Mouse (Mus musculus) intestine, postnatal 0 days (tissue): ENCODE measurements at regions not wholly inside any gene's neighbourhood (a gene's known extent, or its start where the extent isn't known, plus 50 kb on each side); places are given as distances from the start of the nearest gene placed in this dataset.

Experiments
- ATAC-seq: fragments of 200-750 bp; cut with Nextera tagmentation; 2 replicates; pipeline ENCODE4 v1.8.0; 2017; ENCODE audit warnings: mild to moderate bottlenecking, moderate TSS enrichment, moderate library complexity
- H3K27ac ChIP-seq: fragments of 300-500 bp; sonication (generic); 2 replicates; pipeline ENCODE4 v1.5.1; 2014; ENCODE audit warnings: mild to moderate bottlenecking, low read depth, low read length, moderate library complexity
- H3K27me3 ChIP-seq: fragments of 300-500 bp; sonication (generic); replicated peaks from 2 replicates; pipeline ENCODE4 v1.6.1; 2014; ENCODE audit warnings: low read length, mixed read lengths; ENCODE audit not compliant: control insufficient read depth, insufficient read depth
- H3K36me3 ChIP-seq: fragments of 300-500 bp; sonication (generic); 2 replicates; pipeline ENCODE4 v1.6.1; 2014; ENCODE audit warnings: mild to moderate bottlenecking, moderate library complexity; ENCODE audit not compliant: control insufficient read depth, insufficient read depth
- H3K4me1 ChIP-seq: fragments of 300-500 bp; sonication (generic); replicated peaks from 2 replicates; pipeline ENCODE4 v1.6.1; 2014; ENCODE audit warnings: antibody characterized with exemption, low read length, mixed read lengths; ENCODE audit not compliant: control insufficient read depth, insufficient read depth
- H3K4me2 ChIP-seq: fragments of 300-500 bp; sonication (generic); replicated peaks from 2 replicates; pipeline ENCODE4 v1.6.1; 2014; ENCODE audit warnings: low read depth, mild to moderate bottlenecking, moderate library complexity
- H3K4me3 ChIP-seq: fragments of 300-500 bp; sonication (generic); 2 replicates; pipeline ENCODE4 v1.5.1; 2014; ENCODE audit warnings: low read depth, low read length
- H3K9ac ChIP-seq: fragments of 300-500 bp; sonication (generic); 2 replicates; pipeline ENCODE4 v1.6.1; 2014; ENCODE audit warnings: mild to moderate bottlenecking, low read depth, low read length
- H3K9me3 ChIP-seq: fragments of 300-500 bp; sonication (generic); 2 replicates; pipeline ENCODE4 v1.6.1; 2016; ENCODE audit warnings: mixed run types; ENCODE audit not compliant: control insufficient read depth
- CTCF ChIP-seq: sonication (generic); IDR thresholded peaks from 2 replicates; pipeline ENCODE4 v1.5.1; 2016; ENCODE audit warnings: low read depth, mild to moderate bottlenecking, control low read depth, antibody characterized with exemption, moderate library complexity
- WGBS: fragments of 180-500 bp; shearing (Covaris S2); extraction: QIAGEN DNeasy Blood & Tissue Kit; methylation state at CpG from one replicate; pipeline ENCODE4 v1.1.7; 2014; 5-methylcytosine and 5-hydroxymethylcytosine counted together

DNA sequence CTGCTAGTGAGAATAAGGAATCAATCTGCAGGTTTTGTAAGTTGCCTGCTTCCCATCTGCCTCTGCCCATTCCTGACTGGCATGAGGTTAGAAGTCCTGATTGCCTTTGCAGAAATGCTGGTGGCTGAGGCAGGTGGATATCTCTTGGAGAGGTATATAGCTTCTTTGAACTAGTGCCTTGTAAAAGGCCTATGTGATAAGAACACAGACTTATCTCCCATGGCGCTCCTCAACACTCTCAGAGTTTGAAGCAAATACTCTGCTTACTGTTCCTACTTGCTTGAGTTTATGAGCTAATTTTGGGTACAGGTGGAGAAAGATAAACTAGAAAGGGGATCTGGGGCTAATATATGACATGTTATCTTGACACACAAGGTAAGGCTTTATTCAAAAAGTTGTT is 320.0 kb upstream of the Sstr1 start:
- no peak for ATAC-seq
- no peaks in the 10 kb centered on the region for H3K9me3 ChIP-seq
- H3K27me3 ChIP-seq = no peaks in the 10 kb centered on the region; the same call in 1 of the 2 replicates
- no peak overlapping the region for H3K4me3 ChIP-seq
- TF ChIP-seq CTCF = no peak
- H3K36me3 ChIP-seq = no peaks in the 10 kb centered on the region
- no peak overlapping the region for H3K9ac ChIP-seq
- H3K4me1 ChIP-seq = peaks cover 5% of the 10 kb centered on the region; the same call in 1 of the 2 replicates
- H3K4me2 ChIP-seq = 0 out of 2 replicates have a peak overlapping the region, but pooled peaks have one; percentile 21
- 43% methylated on average over 1 of the region's 1 CpGs for WGBS
- no peak overlapping the region for H3K27ac ChIP-seq

DNA sequence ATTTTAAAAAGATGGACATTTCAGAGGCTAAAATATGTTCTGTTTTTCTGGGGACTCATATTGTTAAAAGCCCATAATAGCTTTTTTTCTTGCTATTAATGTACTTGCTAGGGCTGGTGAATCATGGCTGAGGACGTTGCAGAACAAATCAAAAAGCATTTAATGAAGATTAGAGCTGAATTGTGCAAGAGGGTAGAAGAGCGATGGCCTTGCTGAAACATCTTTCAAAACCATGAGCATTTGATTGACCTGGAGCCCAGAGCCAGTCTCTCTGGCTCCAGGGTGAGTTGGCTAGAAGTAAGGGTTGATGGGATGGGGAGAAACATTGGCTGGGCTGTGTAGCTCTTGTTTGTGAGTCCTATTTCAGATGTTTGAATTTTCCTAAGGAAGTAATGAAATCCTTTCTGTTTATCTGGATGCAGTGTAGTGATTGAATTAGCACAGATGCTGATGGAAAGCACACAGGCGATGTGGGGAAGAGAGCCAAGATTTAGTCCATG is 313.8 kb upstream of the Sstr1 start:
- ATAC-seq = no peak
- H3K36me3 ChIP-seq = no peaks in the 10 kb centered on the region
- no peak overlapping the region for H3K27ac ChIP-seq
- 78% methylated on average over 3 of the region's 3 CpGs for WGBS
- H3K4me1 ChIP-seq = no peaks in the 10 kb centered on the region
- no peak overlapping the region for H3K4me2 ChIP-seq
- no peak overlapping the region for H3K4me3 ChIP-seq
- no peak overlapping the region for H3K9ac ChIP-seq
- TF ChIP-seq CTCF = no peak
- H3K27me3 ChIP-seq = no peaks in the 10 kb centered on the region; the same call in 1 of the 2 replicates
- H3K9me3 ChIP-seq = no peaks in the 10 kb centered on the region

DNA sequence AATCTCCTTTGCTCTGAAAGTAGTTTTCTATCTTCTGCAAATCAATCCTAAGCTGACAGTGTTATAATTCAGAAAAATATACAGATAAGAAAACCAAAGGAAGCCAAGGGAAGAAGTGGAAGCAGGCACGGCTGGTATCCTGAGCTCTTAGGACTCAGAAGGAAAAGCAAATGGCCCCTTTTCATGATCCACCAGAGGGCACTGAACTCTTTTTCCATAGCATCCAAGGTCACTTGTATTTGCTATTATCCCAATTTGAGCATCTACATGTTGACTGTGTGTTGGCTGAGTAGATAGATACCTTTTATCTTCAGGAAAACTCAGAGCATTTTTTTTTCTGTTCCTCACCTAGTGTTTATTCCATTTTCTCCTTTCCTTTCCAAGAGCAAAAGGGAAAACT is 306.9 kb upstream of the Sstr1 start:
- H3K27me3 ChIP-seq = no peaks in the 10 kb centered on the region
- H3K36me3 ChIP-seq = no peaks in the 10 kb centered on the region
- ATAC-seq = no peak
- no peaks in the 10 kb centered on the region for H3K4me1 ChIP-seq
- H3K9ac ChIP-seq = no peak overlapping the region
- H3K4me3 ChIP-seq = no peak overlapping the region
- H3K9me3 ChIP-seq = no peaks in the 10 kb centered on the region
- WGBS = 67% methylated on average over 1 of the region's 1 CpGs
- no peak overlapping the region for H3K4me2 ChIP-seq
- peak; percentile 53 for TF ChIP-seq CTCF
- no peak overlapping the region for H3K27ac ChIP-seq

DNA sequence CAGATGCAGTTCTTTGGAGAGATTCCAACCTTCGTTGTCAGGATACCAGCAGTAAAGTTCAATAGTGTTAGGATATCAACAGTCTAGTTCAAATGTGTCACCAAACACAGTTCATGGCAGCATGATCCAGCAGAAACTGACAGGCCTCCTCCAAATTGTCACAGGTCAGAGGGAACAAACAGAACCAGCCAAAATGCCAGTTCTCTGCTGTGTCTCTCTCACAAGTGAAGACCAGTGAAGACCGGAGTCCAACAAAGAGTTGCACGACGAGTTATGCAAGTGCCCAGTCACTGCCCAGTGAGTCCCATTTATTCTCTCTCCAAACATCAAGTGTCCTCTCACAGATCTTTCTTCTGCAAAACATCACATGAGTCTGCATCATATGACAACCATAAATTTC is 293.4 kb upstream of the Sstr1 start:
- H3K4me3 ChIP-seq = no peak overlapping the region
- WGBS = 80% methylated on average over 4 of the region's 4 CpGs
- H3K4me1 ChIP-seq = no peaks in the 10 kb centered on the region
- H3K4me2 ChIP-seq = no peak overlapping the region
- H3K36me3 ChIP-seq = no peaks in the 10 kb centered on the region
- no peak for TF ChIP-seq CTCF
- H3K27ac ChIP-seq = no peak overlapping the region
- ATAC-seq = no peak
- H3K9ac ChIP-seq = no peak overlapping the region
- no peaks in the 10 kb centered on the region for H3K9me3 ChIP-seq
- no peaks in the 10 kb centered on the region for H3K27me3 ChIP-seq

DNA sequence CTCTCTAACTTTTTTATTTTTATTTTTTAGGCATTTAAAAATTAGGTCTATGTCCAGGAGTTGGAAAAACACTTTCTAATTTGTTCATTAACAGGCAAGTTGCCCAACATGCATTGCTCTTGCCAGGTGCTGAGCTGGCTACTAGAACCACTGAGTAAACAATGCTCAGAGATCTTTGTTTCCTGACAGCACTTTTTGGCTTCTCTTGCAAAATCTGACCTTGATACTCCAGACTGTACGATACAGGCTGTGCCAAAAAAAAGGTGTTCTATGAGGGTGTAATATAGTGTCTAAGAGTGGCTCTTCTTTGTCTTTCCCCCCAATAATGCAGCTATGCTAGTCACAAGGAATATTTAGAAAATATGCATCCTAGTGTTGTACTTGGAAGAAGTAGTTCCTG is 289.5 kb upstream of the Sstr1 start:
- H3K9ac ChIP-seq = no peak overlapping the region
- WGBS = 43% methylated on average over 1 of the region's 1 CpGs
- H3K9me3 ChIP-seq = no peaks in the 10 kb centered on the region
- no peaks in the 10 kb centered on the region for H3K36me3 ChIP-seq
- no peaks in the 10 kb centered on the region for H3K4me1 ChIP-seq
- no peak overlapping the region for H3K4me2 ChIP-seq
- ATAC-seq = no peak
- H3K27ac ChIP-seq = no peak overlapping the region
- H3K4me3 ChIP-seq = no peak overlapping the region
- no peak for TF ChIP-seq CTCF
- H3K27me3 ChIP-seq = no peaks in the 10 kb centered on the region

DNA sequence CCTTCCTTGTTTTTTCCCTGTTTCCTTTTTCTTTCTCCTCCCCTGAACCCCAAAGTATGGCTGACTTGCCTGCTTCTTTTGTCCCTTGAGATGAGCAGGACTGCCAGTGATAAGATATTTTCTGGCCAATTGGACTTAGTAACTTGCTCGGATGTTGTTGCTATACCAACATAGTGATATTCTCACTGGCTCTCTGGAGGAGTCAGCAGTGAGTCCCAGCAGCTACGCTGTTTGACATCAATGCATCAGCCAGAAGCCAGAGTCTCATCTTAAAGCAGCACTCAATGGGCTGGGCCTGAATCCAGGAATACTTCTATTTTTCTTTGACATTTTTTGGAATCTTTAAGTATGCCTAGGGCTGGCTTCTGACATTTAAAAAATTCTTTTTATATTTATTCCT is 287.1 kb upstream of the Sstr1 start:
- Histone ChIP-seq H3K27me3 (no peaks in the 10 kb centered on the region), H3K9ac (no peak overlapping the region), H3K4me3 (no peak overlapping the region), H3K9me3 (no peaks in the 10 kb centered on the region), H3K4me1 (no peaks in the 10 kb centered on the region), H3K36me3 (no peaks in the 10 kb centered on the region), H3K27ac (no peak overlapping the region), H3K4me2 (no peak overlapping the region)
- no peak for TF ChIP-seq CTCF
- 76% methylated on average over 2 of the region's 2 CpGs for WGBS
- ATAC-seq = no peak

DNA sequence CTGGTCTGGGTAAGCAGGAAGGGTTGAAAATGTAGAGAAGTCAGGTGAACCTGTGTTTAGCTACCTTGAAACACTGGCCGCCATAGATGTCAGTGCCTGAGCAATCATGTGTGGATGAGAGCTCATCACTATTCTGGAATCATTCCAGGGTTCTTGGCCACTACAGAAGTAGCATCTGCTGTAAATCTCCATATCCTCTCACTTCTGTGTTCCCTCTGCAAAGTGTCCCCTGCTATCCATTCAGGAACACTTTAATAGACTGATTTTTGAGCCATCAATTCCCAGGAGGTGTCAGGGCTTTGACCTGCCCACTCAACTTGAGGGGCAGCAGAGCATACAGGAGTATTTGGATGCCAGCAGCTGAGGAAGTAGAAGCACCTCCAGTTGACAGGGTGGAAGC is 284.7 kb upstream of the Sstr1 start:
- Histone ChIP-seq H3K4me2 (no peak overlapping the region), H3K4me3 (no peak overlapping the region), H3K36me3 (no peaks in the 10 kb centered on the region), H3K27ac (no peak overlapping the region), H3K9ac (no peak overlapping the region), H3K4me1 (no peaks in the 10 kb centered on the region), H3K9me3 (no peaks in the 10 kb centered on the region), H3K27me3 (no peaks in the 10 kb centered on the region)
- no peak for ATAC-seq
- WGBS = 97% methylated on average over 1 of the region's 1 CpGs
- no peak for TF ChIP-seq CTCF
